Mouse (Mus musculus) MEL (cell line): ENCODE data around the gene Rbm25.

ENCODE experiments used
- CTCF ChIP-seq, 3 experiments: IDR thresholded peaks in 2 of 3; conservative IDR thresholded peaks in 1 of 3; 2 replicates each; pipeline ENCODE4 v1.5.1; 2011 to 2012; ENCODE audit warnings: low read length in 3 of 3, low read depth in 2 of 3, mild to moderate bottlenecking in 2 of 3, improper control_type of control experiment in 1 of 3, inconsistent platforms in 1 of 3, mixed read lengths in 1 of 3, moderate library complexity in 1 of 3; ENCODE audit not compliant: control insufficient read depth in 1 of 3, insufficient read depth in 1 of 3, poor library complexity in 1 of 3, severe bottlenecking in 1 of 3
- EP300 ChIP-seq, 2 experiments: IDR thresholded peaks; 2 replicates each; pipeline ENCODE4 v1.6.1; 2011; ENCODE audit warnings: improper control_type of control experiment in 2 of 2, low read length in 2 of 2, low read depth in 1 of 2, mild to moderate bottlenecking in 1 of 2
- NELFE ChIP-seq: IDR thresholded peaks from 2 replicates; pipeline ENCODE4 v1.6.1; 2011; ENCODE audit warnings: low read depth, low read length, improper control_type of control experiment
- NRF1 ChIP-seq: IDR thresholded peaks from 2 replicates; pipeline ENCODE4 v1.6.1; 2014; ENCODE audit warnings: low read depth, mild to moderate bottlenecking, inconsistent platforms, low read length, improper control_type of control experiment, moderate library complexity; ENCODE audit not compliant: poor library complexity, insufficient read depth, severe bottlenecking
- POLR2A ChIP-seq, 2 experiments: IDR thresholded peaks; 2 replicates each; pipeline ENCODE4 v1.6.1; 2011 to 2012; ENCODE audit warnings: low read length in 2 of 2, mild to moderate bottlenecking in 2 of 2, control low read depth in 1 of 2, improper control_type of control experiment in 1 of 2, low read depth in 1 of 2, moderate library complexity in 1 of 2; ENCODE audit not compliant: control insufficient read depth in 1 of 2, insufficient read depth in 1 of 2, poor library complexity in 1 of 2
- TBP ChIP-seq: IDR thresholded peaks from 2 replicates; pipeline ENCODE4 v1.8.0; 2011; ENCODE audit warnings: low read depth, low read length, improper control_type of control experiment
- ZC3H11A ChIP-seq: IDR thresholded peaks from 2 replicates; pipeline ENCODE4 v1.6.1; 2012; ENCODE audit warnings: low read depth, mild to moderate bottlenecking, inconsistent platforms, low read length, improper control_type of control experiment

- TF ChIP-seq TBP (no peak), EP300 (IDR thresholded peaks at IDR 0.05; ENCODE audit: low read depth in 1 of 2, low read length in 2 of 2) (no peak), NELFE (no peak), POLR2A (IDR thresholded peaks at IDR 0.05; ENCODE audit: control insufficient read depth in 1 of 2, insufficient read depth in 1 of 2, low read depth in 1 of 2, low read length in 2 of 2, poor library complexity in 1 of 2) (no peak), ZC3H11A (no peak), CTCF (IDR thresholded peaks at IDR 0.05 in 2 of 3, conservative IDR thresholded peaks at IDR 0.05 in 1 of 3; ENCODE audit: control insufficient read depth in 1 of 3, insufficient read depth in 1 of 3, low read depth in 2 of 3, low read length in 3 of 3, poor library complexity in 1 of 3, severe bottlenecking in 1 of 3) (no peak), NRF1 (no peak)
These were observed 88.4 kb downstream of the Rbm25 start for GRCm38 (mm10) chr12:83719431-83719830.
